Mouse (Mus musculus) embryonic fibroblast, embryonic 13.5 days (primary cell): Measurements from ENCODE around the gene Sept12. TPM values are rescaled to one million over a fixed set of nuclear protein-coding genes. Genes with fewer than 3 reads are reported as not detected.

ENCODE experiments used
- H3K27ac ChIP-seq: 2 replicates; pipeline ENCODE4 v1.5.1; 2012; ENCODE audit warnings: low read length, control low read depth, inconsistent platforms; ENCODE audit not compliant: insufficient read depth
- H3K4me1 ChIP-seq: 2 replicates; pipeline ENCODE4 v1.6.1; 2011; ENCODE audit warnings: low read length; ENCODE audit not compliant: control insufficient read depth, insufficient read depth
- H3K4me3 ChIP-seq: 2 replicates; pipeline ENCODE4 v1.5.1; 2011; ENCODE audit warnings: mild to moderate bottlenecking, control low read depth, low read length; ENCODE audit not compliant: insufficient read depth
- CTCF ChIP-seq: IDR thresholded peaks from 2 replicates; pipeline ENCODE4 v1.5.1; 2011; ENCODE audit warnings: mild to moderate bottlenecking, control low read depth, low read length, moderate library complexity, borderline replicate concordance; ENCODE audit not compliant: insufficient read depth
- POLR2A ChIP-seq: IDR thresholded peaks from 2 replicates; pipeline ENCODE4 v1.6.1; 2011; ENCODE audit warnings: low read depth, mild to moderate bottlenecking, control low read depth, low read length, moderate library complexity
- polyA plus RNA-seq: library from polyadenylated mRNA; stranded (reverse); fragments of >200 nt; gene quantifications from 2 replicates; pipeline ENCODE4 v1.2.4, GENCODE M21; 2011; ENCODE audit warnings: low read depth; ENCODE audit not compliant: missing spikeins, insufficient read length

Sept12 gene
- polyA plus RNA-seq, 1 experiment = not detected

GRCm38 (mm10) chr16:4963797-4964709, 33.6 kb downstream of the Sept12 start, which contains the start of gene Anks3:
Anks3 (minus strand) TSS chr16:4964205.
- H3K27ac ChIP-seq = no peak within 1 kb of the TSS; the same call in 1 of the 2 replicates
- H3K4me1 ChIP-seq = peaks cover 5% of the 10 kb centered on the region
- TF ChIP-seq CTCF (no peak), POLR2A (peak; percentile 82)
- H3K4me3 ChIP-seq = peak within 1 kb of the TSS; percentile 94

GRCm38 (mm10) chr16:4963346-4963745, 34.3 kb downstream of the Sept12 start:
- peaks cover 5% of the 10 kb centered on the region for H3K4me1 ChIP-seq
- H3K4me3 ChIP-seq = peak overlapping the region; percentile 94
- no peak for TF ChIP-seq CTCF
- TF ChIP-seq POLR2A = no peak
- no peak overlapping the region for H3K27ac ChIP-seq

GRCm38 (mm10) chr16:4960260-4960659, 37.4 kb downstream of the Sept12 start:
- Histone ChIP-seq H3K4me1 (peaks cover 3% of the 10 kb centered on the region), H3K27ac (no peak overlapping the region), H3K4me3 (no peak overlapping the region)
- TF ChIP-seq POLR2A (no peak), CTCF (no peak)

- Histone ChIP-seq H3K4me1 (no peaks in the 10 kb centered on the region; the same call in 1 of the 2 replicates), H3K4me3 (no peak overlapping the region), H3K27ac (no peak overlapping the region)
- TF ChIP-seq POLR2A = no peak
These were observed 40.2 kb downstream of the Sept12 start for GRCm38 (mm10) chr16:4957446-4957845.

- Histone ChIP-seq H3K4me3 (no peak overlapping the region), H3K4me1 (no peaks in the 10 kb centered on the region), H3K27ac (no peak overlapping the region)
- TF ChIP-seq POLR2A (no peak), CTCF (no peak)
These were observed 41.0 kb downstream of the Sept12 start for GRCm38 (mm10) chr16:4956609-4957008.

GRCm38 (mm10) chr16:4947378-4947777, 50.3 kb downstream of the Sept12 start:
- no peak overlapping the region for H3K27ac ChIP-seq
- no peaks in the 10 kb centered on the region for H3K4me1 ChIP-seq
- no peak overlapping the region for H3K4me3 ChIP-seq
- TF ChIP-seq POLR2A (no peak), CTCF (no peak)

- Histone ChIP-seq H3K27ac (no peak overlapping the region), H3K4me1 (no peaks in the 10 kb centered on the region), H3K4me3 (no peak overlapping the region)
- TF ChIP-seq CTCF = no peak
- TF ChIP-seq POLR2A = no peak
These were observed 51.5 kb downstream of the Sept12 start for GRCm38 (mm10) chr16:4946155-4946554.

GRCm38 (mm10) chr16:4945415-4945814, 52.2 kb downstream of the Sept12 start:
- no peaks in the 10 kb centered on the region for H3K4me1 ChIP-seq
- TF ChIP-seq CTCF (no peak), POLR2A (no peak)
- H3K27ac ChIP-seq = no peak overlapping the region
- H3K4me3 ChIP-seq = no peak overlapping the region

- H3K4me1 ChIP-seq = no peaks in the 10 kb centered on the region
- no peak overlapping the region for H3K4me3 ChIP-seq
- TF ChIP-seq CTCF (no peak), POLR2A (no peak)
- no peak overlapping the region for H3K27ac ChIP-seq
These were observed 54.2 kb downstream of the Sept12 start for GRCm38 (mm10) chr16:4943431-4943830.

GRCm38 (mm10) chr16:4942868-4943267, 54.8 kb downstream of the Sept12 start:
- Histone ChIP-seq H3K4me3 (no peak overlapping the region), H3K4me1 (no peaks in the 10 kb centered on the region), H3K27ac (no peak overlapping the region)
- no peak for TF ChIP-seq CTCF
- no peak for TF ChIP-seq POLR2A

GRCm38 (mm10) chr16:4941016-4941415, 56.6 kb downstream of the Sept12 start:
- Histone ChIP-seq H3K4me3 (no peak overlapping the region), H3K4me1 (no peaks in the 10 kb centered on the region), H3K27ac (no peak overlapping the region)
- TF ChIP-seq POLR2A (no peak), CTCF (no peak)
